Mouse (Mus musculus) kidney, adult 2 months (tissue): ENCODE measurements around the gene Dclk3.

Experiments used
- CTCF ChIP-seq: fragments of 200-500 bp; conservative IDR thresholded peaks from 2 replicates; pipeline ENCODE4 v1.5.1; 2011; ENCODE audit warnings: low read depth, mild to moderate bottlenecking, control low read depth, low read length, moderate library complexity, mixed read lengths; ENCODE audit not compliant: insufficient read depth, insufficient read length
- POLR2A ChIP-seq: fragments of 200-500 bp; IDR thresholded peaks from one replicate; pipeline ENCODE4 v1.6.1; 2011; ENCODE audit warnings: low read depth, low read length, control low read depth

GRCm38 (mm10) chr9:111400089-111400488 is 38.8 kb upstream of the Dclk3 start:
- TF ChIP-seq POLR2A (no peak), CTCF (no peak)
